Mouse (Mus musculus): ENCODE results near the gene Kcnh4.

- TF ChIP-seq CTCF (conservative IDR thresholded peaks at IDR 0.05; ENCODE audit: low read length) (no peak), POU5F1 (IDR thresholded peaks at IDR 0.05; ENCODE audit: borderline replicate concordance, low read length) (no peak), NANOG (IDR thresholded peaks at IDR 0.05; ENCODE audit: borderline replicate concordance, low read length) (no peak)
Observed at GRCm38 (mm10) chr11:100762831-100763230, 3.1 kb upstream of the Kcnh4 start, which contains the start of gene Hcrt.
